Mouse (Mus musculus): ENCODE measurements around the gene Afm.

- TF ChIP-seq CTCF (conservative IDR thresholded peaks at IDR 0.05; ENCODE audit: insufficient read depth, insufficient read length, low read depth, low read length) (no peak), POLR2A (IDR thresholded peaks at IDR 0.05; ENCODE audit: low read depth, low read length) (no peak)
Measured at GRCm38 (mm10) chr5:90562880-90563279, 44.1 kb downstream of the Afm start.

Measured in kidney, adult 2 months (tissue).